Mouse (Mus musculus): ENCODE results near the gene Smoc1. TPM values are rescaled to one million over a fixed set of nuclear protein-coding genes. Genes with fewer than 3 reads are reported as not detected.

Smoc1 gene
- polyA plus RNA-seq, 1 experiment = 2.9 TPM

- no peak overlapping the region for H3K4me3 ChIP-seq (ENCODE audit: insufficient read depth, low read depth, low read length)
- no peak for DNase-seq
- H3K4me1 ChIP-seq (ENCODE audit: control insufficient read depth, insufficient read depth, low read length) = no peaks in the 10 kb centered on the region
- H3K27me3 ChIP-seq (replicated peaks; ENCODE audit: control insufficient read depth, insufficient read depth, low read length) = no peaks in the 10 kb centered on the region
- WGBS = 88% methylated on average over 1 of the region's 1 CpGs
- H3K36me3 ChIP-seq (ENCODE audit: control insufficient read depth, insufficient read depth, low read length) = no peaks in the 10 kb centered on the region
- TF ChIP-seq POLR2A (IDR thresholded peaks at IDR 0.05; ENCODE audit: low read depth, low read length) (no peak), CTCF (conservative IDR thresholded peaks at IDR 0.05; ENCODE audit: insufficient read depth, insufficient read length, low read depth, low read length) (no peak)
- no peak overlapping the region for H3K27ac ChIP-seq (ENCODE audit: insufficient read depth, low read depth, low read length)
Observed at GRCm38 (mm10) chr12:81233746-81234380, 207.3 kb downstream of the Smoc1 start.

GRCm38 (mm10) chr12:81235456-81236330 lies 209.1 kb downstream of the Smoc1 start:
- H3K4me1 ChIP-seq (ENCODE audit: control insufficient read depth, insufficient read depth, low read length) = no peaks in the 10 kb centered on the region
- H3K27ac ChIP-seq (ENCODE audit: insufficient read depth, low read depth, low read length) = no peak overlapping the region
- 81% methylated on average over 10 of the region's 10 CpGs for WGBS
- H3K27me3 ChIP-seq (replicated peaks; ENCODE audit: control insufficient read depth, insufficient read depth, low read length) = no peaks in the 10 kb centered on the region
- no peak for DNase-seq
- TF ChIP-seq CTCF (conservative IDR thresholded peaks at IDR 0.05; ENCODE audit: insufficient read depth, insufficient read length, low read depth, low read length) = no peak
- no peak for TF ChIP-seq POLR2A (IDR thresholded peaks at IDR 0.05; ENCODE audit: low read depth, low read length)
- H3K36me3 ChIP-seq (ENCODE audit: control insufficient read depth, insufficient read depth, low read length) = no peaks in the 10 kb centered on the region
- H3K4me3 ChIP-seq (ENCODE audit: insufficient read depth, low read depth, low read length) = no peak overlapping the region

Other genes with a start within 250 kb of the Smoc1 start
- 65.5 and 80.0 TPM in 2 replicates for gene Susd6, start 236.3 kb upstream of the Smoc1 start, polyA plus RNA-seq (2012; rRNA removed)
- gene Srsf5, start 81.3 kb upstream of the Smoc1 start, polyA plus RNA-seq (2012; rRNA removed) = 233 and 243 TPM in 2 replicates
- 0.38 and 0.79 TPM in 2 replicates for gene Slc10a1, start 58.1 kb upstream of the Smoc1 start, polyA plus RNA-seq (2012; rRNA removed)